Mouse (Mus musculus): Measurements from ENCODE around the gene Gm853.

- TF ChIP-seq GATA1 (IDR thresholded peaks at IDR 0.05; ENCODE audit: low read length) (no peak), TAL1 (IDR thresholded peaks at IDR 0.05; ENCODE audit: low read length) (no peak)
Observed at GRCm38 (mm10) chr4:130264131-130264530, 41.9 kb upstream of the Gm853 start.

Data from erythroblast, embryonic 14.5 days (primary cell).